Mouse (Mus musculus) thymus, postnatal 0 days (tissue): ENCODE data around the gene Aldh1a7. TPM values are rescaled to one million over a fixed set of nuclear protein-coding genes. Genes with fewer than 3 reads are reported as not detected.
"Not testable (repeated sequence)": the region's sequence is repeated elsewhere in the genome, so short reads cannot be mapped to it uniquely, and the experiment has no call there.

Experiments
- DNase-seq: peaks from one replicate; pipeline ENCODE4 v3.0.0-alpha.2; 2015; ENCODE audit warnings: low spot score
- polyA plus RNA-seq: library from polyadenylated mRNA; unstranded; fragments of >200 nt; fragmentation: Nextera tagmentation; extraction: Ambion mirVana; gene quantifications from 2 replicates; pipeline ENCODE4 v1.2.1, GENCODE M21; 2015

Gene Aldh1a7
- polyA plus RNA-seq, result 1.3 TPM in 2 replicates

DNA sequence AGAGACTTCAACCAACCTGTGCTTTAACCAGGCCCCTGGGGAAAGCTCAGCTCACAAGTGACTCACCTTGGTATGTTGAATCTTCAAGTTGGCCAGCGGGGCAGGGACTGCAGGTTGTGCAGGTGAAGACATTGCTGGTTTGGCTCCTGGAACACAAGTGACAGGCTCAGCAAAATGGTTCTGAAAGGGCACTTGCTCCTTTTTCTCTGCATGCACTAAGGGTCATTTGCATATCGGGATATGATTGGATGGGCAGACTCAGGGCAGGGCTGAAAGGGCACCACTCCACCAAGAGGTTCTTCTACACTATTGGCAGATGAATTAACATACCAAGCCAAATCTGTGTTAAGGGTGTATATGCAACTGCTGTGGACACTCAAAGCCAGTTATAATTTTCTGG lies at the start of gene Aldh1a7:
Aldh1a7 (minus strand) TSS at position 182 of the 400 bp plus-strand sequence.
- DNase-seq, result no peak

DNA sequence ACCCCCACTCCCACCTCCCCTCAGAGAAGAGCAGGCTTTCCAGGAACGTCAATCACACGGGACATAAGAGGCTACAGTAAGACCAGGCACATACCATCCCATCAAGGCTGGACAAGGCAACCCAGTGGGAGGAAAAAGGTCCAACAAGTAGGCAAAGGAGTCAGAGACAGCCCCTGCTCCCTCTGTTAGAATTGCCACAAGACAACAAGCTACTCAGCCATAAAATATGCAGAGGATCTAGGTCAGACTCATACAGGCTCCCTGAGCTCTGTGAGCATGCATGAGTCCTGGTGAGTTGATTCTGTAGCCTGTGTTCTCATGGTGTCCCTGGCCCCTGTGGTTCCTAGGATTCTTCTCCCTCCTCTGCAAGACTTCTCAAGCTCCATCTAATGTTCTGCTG lies 48.3 kb upstream of the Aldh1a7 start:
- DNase-seq, result no peak

DNA sequence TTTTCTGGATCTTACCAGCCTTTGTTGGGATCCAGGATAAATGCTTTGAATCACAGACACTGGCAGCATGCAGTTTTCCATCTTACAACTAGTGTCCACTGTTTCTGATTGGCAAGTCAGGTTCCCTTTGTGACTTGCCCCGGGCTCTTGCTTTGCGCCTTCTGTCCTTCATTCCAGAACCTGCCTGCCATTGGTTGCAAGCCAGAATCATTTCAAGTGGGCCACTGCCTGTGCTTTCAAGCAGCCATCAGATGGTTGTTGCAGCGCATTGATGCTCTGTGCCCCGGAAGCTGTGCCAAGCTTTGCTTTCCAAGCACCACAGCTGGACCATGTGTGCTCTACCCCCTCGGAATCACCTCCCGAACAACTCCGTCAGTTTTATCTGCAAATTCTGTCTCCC lies 46.6 kb upstream of the Aldh1a7 start:
- DNase-seq, result no peak

DNA sequence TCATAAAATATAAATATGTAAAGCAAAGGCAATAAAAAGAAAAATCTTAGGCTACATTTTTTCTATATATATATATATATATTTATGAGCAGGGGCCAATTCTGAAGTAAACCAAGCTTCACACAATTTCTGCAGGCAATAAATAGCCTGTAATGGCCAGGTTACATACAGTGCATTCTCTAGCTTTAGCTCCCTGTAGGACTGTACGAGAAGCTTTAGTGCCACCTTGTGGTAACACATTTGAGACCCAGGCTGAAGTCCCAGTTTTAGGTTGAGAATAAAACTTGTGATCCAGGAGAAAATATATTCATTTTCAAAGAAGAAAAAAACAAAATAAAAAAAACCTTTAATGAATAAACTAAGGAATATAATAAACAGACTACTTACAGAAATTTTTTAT lies 36.9 kb upstream of the Aldh1a7 start:
- peak; percentile 10 for DNase-seq

DNA sequence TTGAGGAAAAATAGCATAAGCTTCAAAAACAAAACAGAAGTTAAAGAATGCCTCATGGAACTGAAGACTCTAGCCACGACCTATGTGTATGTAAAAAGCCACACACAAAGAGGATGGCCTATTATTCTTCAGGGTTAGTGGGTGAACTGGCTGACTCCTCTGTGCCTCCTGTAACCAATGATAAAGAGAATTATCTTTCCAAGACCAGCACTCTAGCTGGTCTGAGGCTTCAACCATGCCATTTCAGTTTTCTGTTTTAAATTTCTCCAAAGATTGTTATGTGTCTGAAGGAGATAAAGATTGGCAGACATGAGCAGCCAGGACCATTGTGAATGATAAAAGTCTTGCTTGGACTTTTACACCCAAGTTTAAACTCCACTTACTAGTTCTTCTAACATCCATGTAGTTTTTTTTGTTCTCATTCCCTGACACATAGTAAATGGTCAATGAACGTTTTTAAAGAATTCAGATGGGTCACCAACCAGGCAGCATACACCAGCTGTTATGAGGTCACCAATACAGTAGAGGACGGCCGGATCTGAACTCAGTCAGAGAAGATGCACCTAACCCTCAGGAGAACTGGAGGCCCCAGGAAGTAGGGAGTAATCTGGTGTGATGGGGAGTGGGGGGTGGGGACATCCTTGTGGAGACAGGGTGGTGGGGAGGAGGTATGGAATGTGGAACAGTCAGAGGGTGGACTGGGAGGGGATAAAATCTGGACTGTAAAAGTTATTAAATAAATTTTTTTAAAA lies 34.5 kb upstream of the Aldh1a7 start:
- no peak for DNase-seq

DNA sequence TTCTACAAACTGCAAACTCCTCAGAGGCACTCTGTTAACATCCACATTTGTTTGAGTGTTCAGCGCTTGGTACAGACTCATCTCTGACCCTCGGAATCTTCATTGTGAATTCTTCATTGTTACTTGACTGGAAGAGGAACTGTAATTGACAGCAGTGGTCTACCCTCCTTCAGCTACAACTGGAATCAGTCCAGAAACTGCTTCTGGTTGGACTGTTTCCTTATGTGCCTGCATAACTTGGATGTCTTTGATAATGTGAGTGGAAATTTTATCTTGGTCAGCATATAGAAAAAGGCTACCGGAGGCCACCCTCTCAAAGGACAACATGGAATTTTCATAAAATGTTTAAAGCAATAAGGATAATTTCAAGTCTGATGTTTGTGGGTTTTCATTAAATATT lies 33.8 kb upstream of the Aldh1a7 start:
- DNase-seq, result no peak

DNA sequence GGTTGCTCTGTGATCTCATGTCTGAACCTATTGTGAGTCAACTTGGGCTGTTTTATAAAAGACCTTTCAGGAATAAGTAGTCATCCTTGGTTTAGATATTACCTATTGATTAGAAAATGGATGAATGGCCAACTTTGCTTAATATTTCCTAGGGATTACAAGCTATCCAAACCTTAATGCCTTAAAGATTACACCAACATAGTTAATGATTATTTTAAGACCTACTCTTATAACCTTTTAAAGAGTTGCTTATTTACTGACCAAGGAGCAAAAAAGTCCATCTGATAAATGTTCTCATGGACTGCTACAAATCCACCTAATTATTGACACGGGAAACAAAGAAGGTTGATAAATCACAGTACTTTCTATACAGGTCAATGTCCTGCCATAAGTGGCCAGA lies 17.3 kb upstream of the Aldh1a7 start:
- DNase-seq, result no peak

DNA sequence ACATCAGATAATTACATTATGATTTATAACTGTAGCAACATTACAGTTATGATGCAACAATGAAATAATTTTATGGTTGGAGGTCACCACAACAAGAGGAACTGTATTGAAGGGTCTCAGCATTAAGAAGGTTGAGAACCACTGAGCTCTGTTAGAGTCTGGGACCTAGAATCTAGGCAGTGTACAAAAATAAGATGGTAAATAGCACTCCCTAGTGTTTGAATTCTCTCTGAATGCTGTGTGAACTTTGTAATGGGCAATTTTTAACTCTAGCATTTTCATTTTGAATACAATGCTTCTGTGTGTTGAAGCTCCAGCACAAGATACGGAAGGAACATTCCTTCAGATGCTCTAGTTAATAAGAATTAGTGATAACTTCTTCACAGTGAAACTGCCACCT lies 916 bp upstream of the Aldh1a7 start:
- DNase-seq, result no peak

DNA sequence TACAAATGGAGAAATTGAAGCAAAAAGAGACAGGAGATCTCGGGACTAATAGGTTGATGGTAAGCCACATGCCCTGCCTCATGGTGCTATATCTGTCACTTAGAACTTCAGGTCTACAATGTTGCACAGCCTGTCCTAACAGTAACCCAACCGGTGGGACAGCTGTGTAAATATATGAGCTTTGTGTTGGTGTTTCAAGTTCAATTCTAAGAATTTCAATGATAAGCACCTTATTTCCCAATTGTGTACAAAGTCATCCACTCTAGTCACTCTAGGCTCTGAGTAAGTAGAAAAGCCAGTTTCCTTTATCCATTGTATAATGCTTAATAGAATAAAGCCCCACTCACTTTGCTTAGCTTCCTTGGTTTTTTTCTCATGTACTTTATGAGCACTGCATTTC lies 4.4 kb downstream of the Aldh1a7 start:
- no peak for DNase-seq

DNA sequence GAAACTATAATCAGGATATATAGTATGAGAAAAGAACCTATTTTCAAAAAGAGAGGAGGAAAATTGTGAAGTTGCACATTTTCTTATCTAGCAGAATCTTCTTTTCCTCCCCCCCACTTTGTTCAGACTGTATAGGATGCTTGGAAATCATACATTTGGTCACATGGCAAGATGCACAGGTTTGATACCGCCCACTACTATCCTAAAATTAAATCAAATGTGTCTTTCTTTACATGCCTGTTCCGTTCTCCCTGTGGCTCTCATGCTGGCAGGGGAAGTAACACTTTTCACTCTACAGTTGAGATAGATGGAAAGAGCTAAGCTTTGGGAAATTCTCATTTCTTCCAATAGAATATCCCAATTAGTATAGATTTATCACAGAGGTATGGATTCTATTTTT lies 7.1 kb downstream of the Aldh1a7 start:
- DNase-seq, result no peak

DNA sequence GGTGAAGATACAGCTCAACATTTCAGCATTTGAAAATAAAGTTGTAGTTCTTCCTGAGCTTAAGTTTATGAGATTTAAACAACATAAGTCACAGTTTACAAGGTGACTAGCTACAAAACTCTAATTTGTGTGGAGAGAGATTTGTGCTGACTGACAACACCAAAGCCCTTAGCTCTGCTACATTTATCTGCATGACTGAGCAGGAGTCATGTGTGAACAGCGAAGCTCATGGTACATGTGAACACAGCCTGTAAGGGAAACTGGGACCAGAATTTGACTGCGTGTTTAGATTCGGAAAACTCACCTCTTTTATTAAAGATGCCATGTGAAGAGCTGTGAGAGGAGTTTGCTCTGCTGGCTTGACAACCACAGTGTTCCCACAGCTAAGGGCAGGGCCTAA lies 11.7 kb downstream of the Aldh1a7 start:
- no peak for DNase-seq

DNA sequence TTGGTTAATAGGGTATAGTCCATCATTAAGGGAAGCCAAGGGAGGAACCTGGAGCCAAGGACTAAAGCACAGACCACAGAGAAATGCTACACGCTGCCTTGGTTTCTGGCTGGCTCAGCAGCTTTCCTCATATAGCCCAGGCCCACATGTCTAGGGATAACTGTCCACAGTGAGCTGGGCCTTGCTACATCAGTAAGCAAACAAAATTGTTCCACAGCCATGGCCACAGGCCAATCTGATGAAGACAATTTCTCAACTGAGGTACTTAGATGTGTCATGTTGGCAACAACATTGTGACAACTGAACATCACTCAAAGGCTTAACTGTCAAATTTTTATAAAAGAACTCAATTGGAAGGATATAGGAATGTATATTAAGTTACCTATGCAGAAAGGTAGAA lies 12.3 kb downstream of the Aldh1a7 start:
- no peak for DNase-seq

DNA sequence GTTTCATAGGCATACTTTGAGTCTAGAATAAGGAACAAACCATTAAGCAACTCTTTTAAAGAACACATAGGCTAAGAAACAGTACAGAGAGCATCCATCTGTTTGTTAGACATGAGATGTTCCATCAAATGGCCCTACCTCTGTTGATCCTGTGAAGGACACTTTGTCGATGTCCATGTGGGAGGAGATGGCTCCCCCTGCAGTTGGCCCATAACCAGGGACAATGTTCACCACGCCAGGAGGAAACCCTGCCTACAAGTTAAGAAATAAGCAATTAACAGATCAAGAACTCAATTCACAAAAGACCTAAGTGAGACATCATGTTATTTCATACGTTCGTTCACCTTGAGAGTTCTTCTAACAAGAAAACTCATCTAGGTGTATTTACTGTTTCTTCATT lies 12.8 kb downstream of the Aldh1a7 start:
- DNase-seq, result no peak

DNA sequence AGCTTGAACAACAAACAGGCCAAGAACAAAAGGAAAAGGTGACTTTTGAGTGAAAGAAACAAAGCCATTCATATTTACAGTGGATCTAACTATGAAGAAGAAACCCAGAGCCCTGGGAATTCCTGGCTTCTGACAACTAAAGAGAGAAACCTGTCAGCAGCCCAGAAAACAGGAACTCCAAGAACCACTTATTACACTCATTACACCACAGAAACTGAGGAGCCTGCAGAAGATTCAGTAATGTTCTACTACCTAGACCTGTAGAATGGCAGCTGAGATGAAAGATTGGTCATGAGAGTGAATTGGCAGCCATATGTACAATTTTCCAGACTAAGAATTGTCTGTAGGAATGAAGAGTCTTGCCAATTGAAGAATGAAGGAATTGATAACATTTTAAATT lies 20.2 kb downstream of the Aldh1a7 start:
- DNase-seq, result no peak

DNA sequence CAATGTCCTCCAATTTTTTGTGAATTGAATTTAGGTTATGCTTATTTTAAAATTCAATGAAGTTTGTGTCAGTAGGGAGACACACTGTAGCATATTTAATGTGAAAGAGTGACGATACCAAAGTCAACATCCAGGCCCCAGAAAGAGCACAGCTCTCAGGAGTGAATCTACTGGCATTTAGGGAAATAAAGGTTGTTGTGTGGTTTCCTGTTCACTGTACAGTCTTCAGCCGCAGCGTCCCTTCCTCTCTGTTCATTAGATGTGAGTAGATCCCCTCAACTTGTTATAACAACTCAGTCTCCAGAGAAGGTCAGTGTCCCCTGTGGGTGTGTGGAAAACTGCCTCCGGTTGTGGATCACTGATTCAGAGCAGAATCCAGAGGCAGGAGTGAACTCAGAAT lies 20.6 kb downstream of the Aldh1a7 start:
- DNase-seq, result no peak

DNA sequence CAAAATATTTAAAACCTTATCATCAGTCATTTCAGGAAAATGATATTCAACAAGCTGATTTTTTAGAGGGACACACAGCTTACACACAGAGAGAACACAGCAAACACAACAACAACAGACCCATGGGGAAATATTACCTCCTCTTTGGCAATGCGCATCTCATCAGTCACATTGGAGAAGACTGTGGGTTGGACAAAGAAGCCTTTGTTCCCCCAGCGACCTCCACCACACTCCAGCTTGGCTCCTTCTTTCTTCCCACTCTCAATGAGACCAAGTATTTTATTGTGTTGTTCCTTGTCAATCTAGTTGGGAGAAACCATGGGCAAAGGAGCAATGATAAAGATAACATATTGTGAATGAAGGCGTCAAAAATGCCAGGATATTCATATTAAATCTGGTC lies 25.3 kb downstream of the Aldh1a7 start:
- DNase-seq, result no peak

DNA sequence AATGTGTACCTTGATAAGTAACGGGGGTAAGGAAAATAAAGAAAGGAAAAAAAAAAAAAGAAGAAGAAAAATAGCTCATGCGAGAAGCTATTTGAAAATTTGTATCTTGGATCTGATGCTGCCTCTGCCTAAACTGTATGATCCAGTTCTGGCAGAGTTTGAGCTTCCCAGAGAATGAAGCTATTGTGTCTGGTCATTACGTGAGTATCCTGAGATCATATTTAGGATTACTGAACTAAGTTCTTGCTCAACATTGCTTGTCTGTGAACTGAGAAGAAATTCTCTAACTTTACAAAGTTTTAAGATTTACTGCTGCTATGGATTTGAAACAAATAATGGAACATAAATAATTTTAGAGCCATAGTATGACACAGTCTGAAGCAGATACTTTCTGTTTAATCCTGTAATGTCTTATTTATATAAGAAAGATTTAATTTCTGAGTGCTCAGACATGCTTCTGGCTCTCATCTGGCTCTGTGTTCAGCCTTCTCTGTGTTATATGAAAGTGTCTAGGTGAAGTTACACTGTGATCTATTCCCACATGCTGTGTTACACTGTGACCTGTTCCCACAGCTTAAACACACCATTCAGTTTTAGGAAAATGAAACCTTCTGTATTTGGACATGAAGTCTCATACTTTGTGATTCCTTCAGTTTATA lies 49.5 kb downstream of the Aldh1a7 start:
- no peak for DNase-seq

DNA sequence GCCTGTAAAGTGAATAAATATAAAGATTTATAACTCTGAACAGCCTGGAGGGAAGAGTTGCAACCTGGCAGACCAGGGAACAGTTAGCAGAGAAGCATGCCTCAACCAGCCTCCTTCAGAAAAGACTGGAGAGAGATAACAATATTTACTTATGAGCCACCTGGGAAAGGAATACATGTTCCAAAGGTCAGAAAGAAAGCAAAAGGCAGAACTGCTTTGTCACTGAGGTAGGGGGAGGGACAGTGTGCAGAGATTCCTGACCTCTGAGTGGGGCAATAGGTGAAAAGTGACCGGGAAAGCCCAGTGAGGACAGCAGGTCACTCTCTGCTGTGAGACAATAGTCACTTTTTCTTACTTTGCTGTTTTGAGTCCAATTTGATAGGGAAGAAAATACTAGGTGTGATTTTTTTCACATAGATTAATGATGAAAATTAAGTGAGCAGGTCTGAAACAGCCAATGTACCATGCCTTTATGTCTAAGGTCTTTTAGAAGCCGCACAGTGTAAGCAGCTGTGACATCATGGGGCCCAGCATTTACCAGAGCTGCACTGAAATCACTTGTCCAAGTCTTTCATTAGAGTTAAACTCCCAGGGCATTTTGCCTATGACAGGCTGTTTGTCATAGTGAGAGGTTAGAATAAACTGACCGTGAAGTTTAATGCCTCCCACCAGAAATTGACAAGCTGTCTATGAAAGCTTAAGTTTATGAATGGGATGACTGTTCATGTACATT lies 73.1 kb downstream of the Aldh1a7 start:
- DNase-seq, result no peak

DNA sequence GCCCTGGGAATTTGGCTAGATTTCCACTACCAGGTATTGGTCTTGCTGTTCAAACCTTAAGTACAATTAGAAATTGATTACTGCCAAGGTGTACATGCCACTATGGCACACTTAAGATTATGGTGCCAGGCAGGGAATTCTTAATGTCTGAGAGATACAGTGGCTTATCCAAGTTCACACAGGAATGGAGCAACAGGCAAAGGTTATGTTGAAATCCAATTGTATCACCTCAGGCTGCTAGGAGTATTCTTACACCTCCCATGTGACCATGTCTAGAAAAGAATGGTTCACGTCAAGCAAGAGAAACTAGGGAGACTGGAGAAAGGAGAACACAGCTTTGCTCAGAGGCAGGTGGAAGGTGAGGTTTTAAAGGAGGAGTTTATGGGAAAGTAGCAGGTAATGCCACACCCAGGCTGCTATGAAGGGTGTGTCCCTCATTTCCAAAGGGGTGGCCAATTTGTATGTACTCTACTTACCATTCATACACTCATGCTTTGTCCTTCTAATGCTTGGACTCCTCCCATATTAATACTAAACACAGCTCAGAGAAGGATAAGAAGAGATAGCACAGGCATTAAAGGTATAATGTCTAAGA lies 74.2 kb downstream of the Aldh1a7 start:
- no peak for DNase-seq

DNA sequence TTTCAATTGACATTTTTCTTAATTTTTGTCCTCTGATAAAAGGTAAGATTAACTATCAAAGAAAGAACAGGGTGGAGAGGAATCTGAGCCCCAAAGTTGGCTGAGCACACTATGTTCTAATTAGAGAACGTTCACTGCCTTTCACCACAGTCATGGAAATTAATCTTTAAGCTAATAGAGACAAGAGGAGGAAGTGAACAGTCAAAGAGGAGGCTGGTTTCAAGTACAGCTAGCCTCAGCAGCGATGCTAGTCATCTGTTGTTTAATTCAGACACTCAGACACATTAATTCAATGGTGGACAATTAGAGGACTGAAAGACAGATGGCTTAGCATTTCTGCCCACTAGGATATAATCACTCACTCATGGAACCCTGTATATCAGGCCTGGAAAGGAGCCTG lies 77.4 kb downstream of the Aldh1a7 start:
- no peak for DNase-seq

DNA sequence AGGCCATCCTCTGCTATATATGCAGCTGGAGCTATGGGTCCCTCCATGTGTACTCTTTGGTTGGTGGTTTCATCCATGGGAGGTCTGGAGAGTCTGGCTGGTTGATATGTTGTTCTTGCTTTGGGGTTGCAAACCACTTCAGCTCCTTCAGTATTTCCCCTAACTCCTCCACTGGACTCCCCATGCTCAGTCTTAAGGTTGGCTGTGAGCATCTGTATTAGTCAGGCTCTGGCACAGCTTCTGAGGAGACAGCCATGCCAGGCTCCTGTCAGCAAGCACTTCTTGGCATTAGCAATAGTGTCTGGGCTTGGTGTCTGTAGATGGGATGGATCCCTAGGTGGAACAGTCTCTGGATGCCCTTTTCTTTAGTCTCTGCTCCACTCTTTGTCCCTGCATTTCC lies 79.9 kb downstream of the Aldh1a7 start:
- DNase-seq, result not testable (repeated sequence)

DNA sequence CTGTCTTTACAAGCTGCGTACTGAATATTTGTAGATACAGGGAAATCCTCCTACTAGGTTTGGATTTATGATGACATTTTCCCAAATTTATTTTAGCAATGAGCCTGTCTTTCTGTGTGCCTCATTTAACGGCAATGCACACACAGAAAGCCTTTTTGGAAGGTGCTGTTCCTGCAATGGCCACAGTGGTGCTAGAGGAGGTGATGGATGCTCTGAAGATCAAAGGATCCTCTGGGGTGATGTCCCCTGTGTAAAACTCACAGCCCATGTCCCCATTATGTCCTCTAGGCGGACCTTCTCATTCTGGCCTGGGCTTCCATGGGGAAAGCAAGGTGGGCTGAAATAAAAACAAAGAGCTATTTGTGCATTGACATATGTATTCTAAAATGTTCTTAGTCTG lies 83.0 kb downstream of the Aldh1a7 start:
- no peak for DNase-seq
